ENCODE assay signal across 21 mouse cellular contexts in genomic region chr12:5073191-5073590, GRCm38 (mm10).
DNase-seq lines count a peak whose midpoint lies in the region; ATAC-seq and TF ChIP-seq lines count a peak whose summit lies in the region.
"Had no signal": no experiment of that assay in that cellular context is flagged by ENCODE, and none has a peak within 500 bp of the region (broad histone marks: within the 10 kb centered on the region; RNA-seq: fewer than 3 reads in every experiment).

No protein-coding gene starts in this region.

- H3K27me3 ChIP-seq in heart, embryonic 14.5 days (ENCODE audit: control insufficient read depth, insufficient read depth, low read length) = no peaks in the 10 kb centered on the region
- H3K27me3 ChIP-seq: midbrain, embryonic 12.5 days; neural tube, embryonic 13.5 days had no signal

- intact Hi-C loops in left cerebral cortex, adult 2 months (cut with DNase I) = no loop called here

- TF ChIP-seq CTCF in left cerebral cortex, adult 2 months (IDR thresholded peaks at IDR 0.05) = no peak

- H3K27ac ChIP-seq in left cerebral cortex, adult 2 months = peak overlapping the region; percentile 48
- no peak overlapping the region for H3K27ac ChIP-seq in heart, embryonic 14.5 days (replicated peaks in 1 of 2; ENCODE audit: control insufficient read depth in 1 of 2, insufficient read depth in 1 of 2, low read depth in 2 of 2, low read length in 2 of 2)
- H3K27ac ChIP-seq: hindbrain, postnatal 0 days; limb, embryonic 10.5 days; midbrain, embryonic 12.5 days; neural tube, embryonic 13.5 days had no signal

- 0 out of 2 replicates have a peak, but pooled peaks have one; percentile 31 for ATAC-seq in heart, embryonic 14.5 days (ENCODE audit: insufficient number of reproducible peaks, insufficient read depth, low FRiP score, low read depth)
- ATAC-seq in megakaryocyte, adult 5-6 weeks (ENCODE audit: poor library complexity, severe bottlenecking) = no peak
- ATAC-seq: hindbrain, postnatal 0 days had no signal

- peak overlapping the region; percentile 45; the same call in 1 of the 2 replicates for H3K4me2 ChIP-seq in heart, embryonic 14.5 days (ENCODE audit: low read length)
- H3K4me2 ChIP-seq: liver, embryonic 11.5 days; lung, embryonic 14.5 days; midbrain, embryonic 12.5 days; neural tube, embryonic 13.5 days had no signal

- DNase-seq in frontal cortex, postnatal 36 days (ENCODE audit: low spot score in 2 of 2) = peak; percentile 42 to 69
- DNase-seq in frontal cortex, postnatal 25 days (ENCODE audit: low spot score in 2 of 2) = no peak
- DNase-seq in left cerebral cortex, adult 2 months (ENCODE audit: extremely low spot score in 1 of 2, low spot score in 2 of 2) = peak in 1 of 2 experiments; percentile 35
- DNase-seq in left cerebral cortex, adult 11 months (ENCODE audit: low spot score) = no peak
- peak; percentile 35 for DNase-seq in right cerebral cortex, postnatal 25 days
- no peak for DNase-seq in Muller cell, postnatal 12 days (ENCODE audit: inconsistent ontology term)
- DNase-seq: adrenal gland, adult 8-10 months; cerebellum, adult 2 months; kidney, adult 11 months; kidney, postnatal 14 days; layer of hippocampus, adult 9-11 months; lung, embryonic 14.5 days; lung, postnatal 4 days; thymus, postnatal 14 days had no signal

- H3K4me3 ChIP-seq in left cerebral cortex, adult 2 months = no peak overlapping the region
- H3K4me3 ChIP-seq in heart, embryonic 14.5 days (ENCODE audit: control insufficient read depth in 1 of 2, insufficient read depth in 1 of 2, low read depth in 1 of 2, low read length in 2 of 2) = no peak overlapping the region
- H3K4me3 ChIP-seq: limb, embryonic 10.5 days; midbrain, embryonic 12.5 days; neural tube, embryonic 13.5 days had no signal

- WGBS in heart, embryonic 14.5 days = 49% methylated on average over 12 of the region's 12 CpGs

- no peaks in the 10 kb centered on the region for H3K36me3 ChIP-seq in heart, embryonic 14.5 days (ENCODE audit: control insufficient read depth, insufficient read depth, low read length)
- H3K36me3 ChIP-seq: limb, embryonic 10.5 days; midbrain, embryonic 12.5 days; neural tube, embryonic 13.5 days had no signal

- H3K4me1 ChIP-seq in heart, embryonic 14.5 days (ENCODE audit: control insufficient read depth in 2 of 2, insufficient read depth in 2 of 2, low read length in 2 of 2) = peaks cover 2 to 7% of the 10 kb centered on the region in 2 experiments; a peak in 3 of 4 replicates
- H3K4me1 ChIP-seq: limb, embryonic 10.5 days; midbrain, embryonic 12.5 days; neural tube, embryonic 13.5 days had no signal

- no peak overlapping the region for H3K9ac ChIP-seq in heart, embryonic 14.5 days (ENCODE audit: low read length)
- H3K9ac ChIP-seq: lung, embryonic 14.5 days; midbrain, embryonic 12.5 days; neural tube, embryonic 13.5 days had no signal

- H3K9me3 ChIP-seq in heart, embryonic 14.5 days (ENCODE audit: control insufficient read depth, low read length) = no peaks in the 10 kb centered on the region
- H3K9me3 ChIP-seq: limb, embryonic 10.5 days; midbrain, embryonic 12.5 days; neural tube, embryonic 13.5 days had no signal

Comparison
In these comparisons a context has a peak if more than half of its experiments do, and no peak if none do; other contexts are left out.
1. DNase-seq: peak in frontal cortex, postnatal 36 days (2 of 2) and right cerebral cortex, postnatal 25 days (single experiment); none in frontal cortex, postnatal 25 days (0 of 2), left cerebral cortex, adult 11 months (single experiment) and Muller cell, postnatal 12 days (single experiment).